Mouse (Mus musculus): Measurements from ENCODE around the gene Atxn1. TPM values are rescaled to one million over a fixed set of nuclear protein-coding genes. Genes with fewer than 3 reads are reported as not detected.

Gene Atxn1
- total RNA-seq, 4 experiments from 2014 or later: 135 to 195 (median 160) TPM

DNA sequence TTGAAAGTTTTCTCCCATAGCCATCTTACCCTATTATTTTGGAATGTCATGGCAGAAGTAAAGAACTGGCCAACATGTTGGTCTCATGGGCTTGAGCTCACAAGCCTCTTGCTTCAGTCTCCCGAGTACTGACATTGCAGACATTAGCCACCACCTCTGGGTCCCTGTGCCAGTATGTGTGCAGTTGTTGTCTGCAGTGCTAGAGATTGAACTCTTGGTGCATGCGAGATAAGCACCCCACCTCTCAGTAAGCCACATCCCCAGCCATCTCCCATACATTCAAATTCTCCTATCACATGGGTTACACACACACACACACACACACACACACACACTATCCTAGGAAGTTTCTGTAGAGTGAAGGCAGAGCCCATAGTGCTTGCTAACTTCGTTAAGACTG, 464.9 kb downstream of the Atxn1 start:
- no peak for DNase-seq (ENCODE audit: low spot score in 2 of 2)
